Mouse (Mus musculus) lung, postnatal 0 days (tissue): ENCODE results near the gene G430095P16Rik. TPM values are rescaled to one million over a fixed set of nuclear protein-coding genes. Genes with fewer than 3 reads are reported as not detected.
A peak's percentile ranks its signal among the peaks of the same experiment; 100 is the strongest.

ENCODE experiments used
- ATAC-seq: fragments of 200-750 bp; cut with Nextera tagmentation; 2 replicates; pipeline ENCODE4 v1.8.0; 2017; ENCODE audit warnings: moderate library complexity
- DNase-seq: peaks from one replicate; pipeline ENCODE4 v3.0.0-alpha.2; 2016; ENCODE audit warnings: low spot score
- H3K27ac ChIP-seq: fragments of 300-500 bp; sonication (generic); 2 replicates; pipeline ENCODE4 v1.5.1; 2014; ENCODE audit warnings: antibody characterized with exemption, mild to moderate bottlenecking, low read length, mixed read lengths
- H3K27me3 ChIP-seq: fragments of 300-500 bp; sonication (generic); replicated peaks from 2 replicates; pipeline ENCODE4 v1.6.1; 2014; ENCODE audit warnings: low read length, mixed read lengths; ENCODE audit not compliant: insufficient read depth
- H3K36me3 ChIP-seq: fragments of 300-500 bp; sonication (generic); 2 replicates; pipeline ENCODE4 v1.6.1; 2014; ENCODE audit warnings: low read length, mixed read lengths; ENCODE audit not compliant: insufficient read depth
- H3K4me1 ChIP-seq: fragments of 300-500 bp; sonication (generic); 2 replicates; pipeline ENCODE4 v1.6.1; 2014; ENCODE audit warnings: antibody characterized with exemption, low read depth, low read length, mixed read lengths; ENCODE audit not compliant: insufficient read depth
- H3K4me2 ChIP-seq: fragments of 300-500 bp; sonication (generic); replicated peaks from 2 replicates; pipeline ENCODE4 v1.6.1; 2014; ENCODE audit warnings: low read depth, mild to moderate bottlenecking, low read length, moderate library complexity, mixed read lengths
- H3K4me3 ChIP-seq: fragments of 300-500 bp; sonication (generic); 2 replicates; pipeline ENCODE4 v1.5.1; 2014; ENCODE audit warnings: low read depth, low read length
- H3K9ac ChIP-seq: fragments of 300-500 bp; sonication (generic); replicated peaks from 2 replicates; pipeline ENCODE4 v1.6.1; 2014; ENCODE audit warnings: low read depth, mild to moderate bottlenecking
- H3K9me3 ChIP-seq: fragments of 300-500 bp; sonication (generic); 2 replicates; pipeline ENCODE4 v1.6.1; 2016; ENCODE audit warnings: low read length, mixed read lengths
- CTCF ChIP-seq: IDR thresholded peaks from 2 replicates; pipeline ENCODE4 v1.5.1; 2016; ENCODE audit warnings: antibody characterized with exemption, mild to moderate bottlenecking
- EP300 ChIP-seq: IDR thresholded peaks from 2 replicates; pipeline ENCODE4 v1.6.1; 2016; ENCODE audit warnings: antibody characterized with exemption, mild to moderate bottlenecking, control low read depth
- WGBS: fragments of 180-500 bp; shearing (Covaris S2); extraction: QIAGEN DNeasy Blood & Tissue Kit; methylation state at CpG from one replicate; pipeline ENCODE4 v1.1.7; 2014; 5-methylcytosine and 5-hydroxymethylcytosine counted together
- polyA plus RNA-seq: library from polyadenylated mRNA; unstranded; fragments of >200 nt; fragmentation: Nextera tagmentation; extraction: Ambion mirVana; gene quantifications from 2 replicates; pipeline ENCODE4 v1.2.1, GENCODE M21; 2015

Gene G430095P16Rik
- polyA plus RNA-seq, 1 experiment from 2014 or later = 2.8 TPM

DNA sequence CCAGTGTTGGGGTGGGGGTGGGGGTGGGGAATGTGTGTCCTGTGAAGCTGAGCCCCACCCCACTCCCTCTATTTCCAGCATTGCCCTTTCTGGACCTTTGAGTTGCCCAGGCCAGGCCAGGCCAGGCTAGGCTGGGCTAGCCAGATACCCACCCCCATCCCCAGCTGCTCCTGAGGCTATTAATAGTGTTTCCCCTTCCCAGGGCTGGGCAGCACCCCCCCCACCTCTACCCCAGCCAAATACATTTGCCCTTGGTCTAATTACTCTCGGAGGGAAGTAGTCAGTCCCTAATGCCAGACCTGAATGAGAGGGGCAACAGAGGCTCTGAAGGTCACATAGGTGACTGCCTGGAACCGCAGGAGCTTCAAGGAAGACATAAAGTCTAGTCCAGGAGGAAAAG, 12.8 kb downstream of the G430095P16Rik start:
- no peaks in the 10 kb centered on the region for H3K36me3 ChIP-seq
- H3K4me1 ChIP-seq = peaks cover 46% of the 10 kb centered on the region
- ATAC-seq = no peak
- no peak overlapping the region for H3K4me2 ChIP-seq
- H3K9me3 ChIP-seq = no peaks in the 10 kb centered on the region
- TF ChIP-seq EP300 (no peak), CTCF (no peak)
- 67% methylated on average over 2 of the region's 2 CpGs for WGBS
- no peak overlapping the region for H3K4me3 ChIP-seq
- no peak overlapping the region for H3K27ac ChIP-seq
- no peak overlapping the region for H3K9ac ChIP-seq
- no peaks in the 10 kb centered on the region for H3K27me3 ChIP-seq
- no peak for DNase-seq

DNA sequence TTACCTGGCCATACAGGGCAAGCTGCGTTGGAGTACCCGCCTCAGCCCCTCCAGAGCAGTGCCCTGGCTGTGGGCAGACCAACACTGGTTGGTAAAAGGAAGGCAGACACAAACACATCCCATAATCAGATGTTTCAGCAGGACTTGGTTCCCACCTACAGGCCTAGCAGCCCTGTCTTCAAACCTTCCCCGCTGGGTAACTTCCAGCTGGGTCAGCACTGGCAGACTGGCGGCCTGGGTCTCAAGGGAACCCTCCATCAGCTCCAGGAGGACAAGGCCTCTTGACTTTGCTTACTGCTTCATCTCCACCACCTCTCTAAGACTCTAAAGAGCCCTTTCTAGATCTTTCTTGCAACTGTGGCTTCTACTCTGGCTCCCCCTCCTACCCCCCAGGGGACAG, 13.7 kb downstream of the G430095P16Rik start:
- WGBS = 92% methylated on average over 4 of the region's 4 CpGs
- Histone ChIP-seq H3K27ac (no peak overlapping the region), H3K4me2 (no peak overlapping the region), H3K36me3 (no peaks in the 10 kb centered on the region), H3K9ac (no peak overlapping the region), H3K4me1 (peaks cover 37% of the 10 kb centered on the region), H3K4me3 (no peak overlapping the region), H3K27me3 (no peaks in the 10 kb centered on the region), H3K9me3 (no peaks in the 10 kb centered on the region)
- no peak for TF ChIP-seq CTCF
- TF ChIP-seq EP300 = no peak
- no peak for ATAC-seq
- DNase-seq = no peak

DNA sequence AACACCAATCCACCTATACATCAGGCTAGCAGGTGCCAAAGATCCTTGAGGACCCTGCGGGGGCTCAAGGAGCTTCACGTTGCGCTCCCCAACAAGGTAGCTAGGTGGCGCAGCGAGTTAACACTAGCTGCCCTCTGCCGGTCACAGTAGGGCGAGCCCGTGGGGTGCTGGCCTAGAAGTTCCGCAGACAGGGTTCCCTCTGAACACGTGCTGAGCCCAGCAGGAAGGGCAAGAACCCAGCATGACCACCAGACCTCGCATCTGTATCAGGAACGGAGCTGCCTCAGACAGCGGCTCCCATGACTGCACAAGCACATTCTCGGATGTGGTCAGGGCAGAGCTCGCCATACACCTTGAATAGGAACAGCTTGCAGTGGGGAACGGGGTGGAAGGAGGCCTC, 14.8 kb downstream of the G430095P16Rik start:
- TF ChIP-seq EP300 (no peak), CTCF (peak; percentile 100)
- H3K27ac ChIP-seq = no peak overlapping the region
- WGBS = 8% methylated on average over 16 of the region's 16 CpGs
- H3K9ac ChIP-seq = 0 out of 2 replicates have a peak overlapping the region, but pooled peaks have one; percentile 2
- ATAC-seq (peak; percentile 70), DNase-seq (peak; percentile 90)
- H3K27me3 ChIP-seq = no peaks in the 10 kb centered on the region
- H3K36me3 ChIP-seq = no peaks in the 10 kb centered on the region
- H3K4me3 ChIP-seq = no peak overlapping the region
- no peaks in the 10 kb centered on the region for H3K9me3 ChIP-seq
- peaks cover 37% of the 10 kb centered on the region for H3K4me1 ChIP-seq
- 0 out of 2 replicates have a peak overlapping the region, but pooled peaks have one; percentile 3 for H3K4me2 ChIP-seq

DNA sequence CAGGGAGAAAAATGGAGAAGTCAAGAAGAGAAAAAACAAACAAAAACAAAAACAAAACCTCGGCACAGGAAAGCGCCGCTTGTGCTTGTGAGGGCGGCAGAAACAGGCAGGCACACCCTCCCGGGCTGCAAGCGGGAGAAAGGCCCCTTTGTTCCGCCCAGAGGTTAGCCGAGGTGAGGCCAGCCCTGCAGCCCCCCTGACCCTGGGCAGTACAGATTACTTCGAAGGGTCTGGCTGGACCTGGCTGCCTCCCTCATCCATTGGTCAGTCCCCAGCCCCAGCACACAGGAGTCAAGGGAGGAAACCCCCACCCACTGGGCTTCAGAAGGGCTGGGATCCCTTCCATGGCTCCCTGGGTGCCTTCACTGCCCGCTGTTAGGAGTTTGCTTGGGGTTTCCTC, 15.5 kb downstream of the G430095P16Rik start:
- no peak overlapping the region for H3K27ac ChIP-seq
- H3K4me3 ChIP-seq = no peak overlapping the region
- no peaks in the 10 kb centered on the region for H3K9me3 ChIP-seq
- ATAC-seq (no peak), DNase-seq (no peak)
- no peaks in the 10 kb centered on the region for H3K27me3 ChIP-seq
- no peak overlapping the region for H3K4me2 ChIP-seq
- H3K36me3 ChIP-seq = no peaks in the 10 kb centered on the region
- WGBS = 34% methylated on average over 10 of the region's 10 CpGs
- H3K4me1 ChIP-seq = peaks cover 37% of the 10 kb centered on the region
- no peak overlapping the region for H3K9ac ChIP-seq
- TF ChIP-seq CTCF (no peak), EP300 (no peak)

GRCm38 (mm10) chr8:84738715-84739400, 16.1 kb downstream of the G430095P16Rik start:
- no peak overlapping the region for H3K4me2 ChIP-seq

DNA sequence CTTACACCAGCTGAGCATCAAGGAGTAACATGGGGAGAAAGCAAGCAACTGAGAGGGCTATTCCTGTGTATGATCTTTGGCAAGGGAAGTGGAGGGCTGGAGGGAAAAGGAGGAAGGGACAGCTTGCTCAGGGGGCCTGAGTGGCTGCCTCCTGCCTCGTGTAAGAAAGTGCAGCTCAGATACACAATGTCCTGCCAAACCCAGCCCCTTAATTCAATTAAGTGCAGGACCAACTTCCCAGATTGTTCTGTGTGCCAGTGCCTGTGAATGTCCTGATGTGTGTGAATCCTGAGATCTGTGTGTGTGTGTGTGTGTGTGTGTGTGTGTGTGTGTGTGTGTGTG, 16.6 kb downstream of the G430095P16Rik start:
- H3K27ac ChIP-seq = no peak overlapping the region
- no peak overlapping the region for H3K4me3 ChIP-seq
- H3K27me3 ChIP-seq = no peaks in the 10 kb centered on the region
- H3K36me3 ChIP-seq = no peaks in the 10 kb centered on the region
- DNase-seq (peak; percentile 74), ATAC-seq (peak; percentile 20; the same call in 1 of the 2 replicates)
- no peaks in the 10 kb centered on the region for H3K9me3 ChIP-seq
- H3K9ac ChIP-seq = no peak overlapping the region
- WGBS = 0% methylated on average over 1 of the region's 1 CpGs
- H3K4me2 ChIP-seq = no peak overlapping the region
- TF ChIP-seq CTCF = no peak
- no peak for TF ChIP-seq EP300
- peaks cover 44% of the 10 kb centered on the region for H3K4me1 ChIP-seq

More at GRCm38 (mm10) chr8:84738715-84739400, 16.1 kb downstream of the G430095P16Rik start:
- Histone ChIP-seq H3K4me3 (no peak overlapping the region), H3K27me3 (no peaks in the 10 kb centered on the region), H3K36me3 (no peaks in the 10 kb centered on the region), H3K27ac (no peak overlapping the region), H3K9me3 (no peaks in the 10 kb centered on the region), H3K9ac (no peak overlapping the region), H3K4me1 (peaks cover 38% of the 10 kb centered on the region)
- no peak for ATAC-seq
- 69% methylated on average over 10 of the region's 10 CpGs for WGBS
- no peak for DNase-seq
- TF ChIP-seq CTCF = no peak
- TF ChIP-seq EP300 = no peak
